Mouse (Mus musculus) bone marrow macrophage, adult 2 months (primary cell): ENCODE data around the gene Usp9x.

Experiments
- CTCF ChIP-seq: IDR thresholded peaks from 2 replicates; pipeline ENCODE4 v1.5.1; 2012; ENCODE audit warnings: low read depth, mild to moderate bottlenecking, low read length, moderate library complexity
- POLR2A ChIP-seq: IDR thresholded peaks from 2 replicates; pipeline ENCODE4 v1.6.1; 2012; ENCODE audit warnings: mild to moderate bottlenecking, low read depth, low read length, borderline replicate concordance

- TF ChIP-seq CTCF (no peak), POLR2A (no peak)
These were observed 25.7 kb downstream of the Usp9x start for GRCm38 (mm10) chrX:13096985-13097384.
